Mouse (Mus musculus) large intestine, adult 2 months (tissue): ENCODE results near the gene Gm9195. TPM values are rescaled to one million over a fixed set of nuclear protein-coding genes. Genes with fewer than 3 reads are reported as not detected.

Experiments used
- DNase-seq: peaks from one replicate; pipeline ENCODE4 v3.0.0-alpha.2; 2012; ENCODE audit warnings: low read depth, low spot score
- WGBS: fragments of 180-500 bp; shearing (Covaris S2); methylation state at CpG from one replicate; pipeline ENCODE4 v1.1.7; 2018; 5-methylcytosine and 5-hydroxymethylcytosine counted together
- polyA plus RNA-seq: library from polyadenylated mRNA; depleted of rRNA; stranded (reverse); fragments of >200 nt; gene quantifications from 2 replicates; pipeline ENCODE4 v1.2.3, GENCODE M21; 2012; rRNA removed

The Gm9195 gene
- polyA plus RNA-seq, 1 experiment = 0.12 TPM

- 61% methylated on average over 9 of the region's 9 CpGs for WGBS
- no peak for DNase-seq
Observed at GRCm38 (mm10) chr14:72447141-72448091, 44.2 kb downstream of the Gm9195 start.

DNA sequence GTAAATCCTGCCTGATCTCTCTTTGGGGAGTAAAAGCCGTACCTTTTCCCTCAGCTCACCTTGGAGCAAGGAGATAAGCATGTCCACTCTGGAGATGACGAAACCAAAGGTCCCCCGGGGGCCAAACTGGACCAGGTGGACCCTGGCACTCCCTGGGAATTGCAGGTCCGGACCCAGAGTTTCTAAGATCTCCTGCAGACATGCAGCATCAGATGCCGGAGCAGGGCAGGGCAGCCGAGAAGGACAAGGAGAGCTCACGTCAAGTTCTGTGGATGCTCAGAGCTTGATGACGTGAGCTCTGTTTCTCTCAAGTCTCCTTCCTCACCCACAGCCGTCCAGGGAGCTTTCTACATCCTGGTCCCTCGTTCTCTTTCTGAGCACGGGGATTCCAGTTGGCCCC, 48.7 kb downstream of the Gm9195 start:
- no peak for DNase-seq
- 52% methylated on average over 11 of the region's 11 CpGs for WGBS

DNA sequence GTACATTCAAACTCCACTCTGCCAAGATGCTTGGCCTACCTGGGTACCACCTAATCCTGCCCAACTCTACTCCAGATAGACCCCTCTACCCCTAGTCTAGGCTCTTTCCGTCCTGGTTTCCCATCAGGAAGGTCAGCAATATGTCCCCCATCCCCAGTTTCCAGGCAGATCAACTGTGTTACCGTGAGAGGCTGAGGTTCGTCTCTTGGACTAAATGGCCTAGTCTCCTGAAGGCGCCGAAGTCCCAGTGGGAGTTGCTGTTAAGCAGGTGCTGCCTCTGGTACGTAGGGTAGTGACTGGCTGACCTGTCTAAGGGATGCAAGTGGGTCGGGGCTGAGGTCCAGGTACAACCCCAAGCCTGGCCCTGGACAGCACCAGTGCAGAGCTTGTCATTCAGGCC, 50.7 kb downstream of the Gm9195 start:
- WGBS = 83% methylated on average over 7 of the region's 7 CpGs
- DNase-seq = no peak

DNA sequence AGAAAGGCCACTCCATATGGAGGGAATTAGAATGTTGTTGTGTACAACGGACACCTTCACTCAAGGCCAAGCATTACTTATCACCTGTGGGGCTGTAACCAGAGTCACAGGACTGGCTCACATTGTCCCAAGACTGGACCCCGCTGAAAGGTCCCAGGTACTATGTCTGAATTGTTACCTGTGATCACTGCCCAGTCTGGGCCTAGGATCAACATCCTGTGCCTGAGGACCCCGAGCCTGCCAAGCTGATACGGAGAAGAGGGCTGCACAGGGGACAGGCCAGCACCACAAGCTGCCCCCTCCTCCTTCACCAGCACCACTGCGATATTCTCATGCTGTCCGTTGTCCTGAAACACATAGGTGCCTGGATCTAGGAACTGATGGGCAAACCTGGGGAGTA, 51.2 kb downstream of the Gm9195 start:
- WGBS = 80% methylated on average over 6 of the region's 6 CpGs
- no peak for DNase-seq

DNA sequence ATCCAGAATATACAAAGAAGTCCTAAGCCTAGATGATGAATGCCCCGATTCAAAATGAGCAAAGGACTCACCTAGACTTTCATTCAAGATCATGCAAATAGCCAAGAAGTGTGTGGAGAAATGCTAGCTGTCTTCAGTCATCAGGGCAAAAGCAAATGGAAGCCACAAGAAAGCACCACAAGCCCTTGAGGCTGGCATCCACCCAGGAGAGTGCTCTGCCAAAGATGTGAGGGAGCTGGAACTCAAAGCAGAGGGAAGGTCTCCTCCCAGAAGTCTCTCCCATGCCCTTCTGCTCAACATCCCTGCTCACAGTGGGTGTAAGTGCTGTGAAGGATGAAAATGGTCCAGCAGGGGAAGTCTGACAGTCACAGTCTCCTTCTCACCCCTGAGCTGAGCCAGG, 52.7 kb downstream of the Gm9195 start:
- DNase-seq = no peak
- 77% methylated on average over 1 of the region's 1 CpGs for WGBS

GRCm38 (mm10) chr14:72389696-72390095, 101.9 kb downstream of the Gm9195 start:
- DNase-seq = no peak
- 50% methylated on average over 1 of the region's 1 CpGs for WGBS

GRCm38 (mm10) chr14:72389288-72389687, 102.3 kb downstream of the Gm9195 start:
- DNase-seq = no peak
- 66% methylated on average over 4 of the region's 4 CpGs for WGBS

- no peak for DNase-seq
- WGBS = 6% methylated on average over 2 of the region's 2 CpGs
Observed at GRCm38 (mm10) chr14:72377224-72377623, 114.4 kb downstream of the Gm9195 start.

Other genes with a start within 250 kb of the Gm9195 start
- gene Fndc3a, start 218.2 kb upstream of the Gm9195 start, polyA plus RNA-seq = 17.6 and 51.4 TPM in 2 replicates